Mouse (Mus musculus) thymus, postnatal 10 days (tissue): ENCODE data around the gene Bfar.
"Not testable (repeated sequence)": the region's sequence is repeated elsewhere in the genome, so short reads cannot be mapped to it uniquely, and the experiment has no call there.

ENCODE experiments used
- DNase-seq, 2 experiments: peaks; one replicate each; pipeline ENCODE4 v3.0.0; 2021; ENCODE audit warnings: low spot score in 2 of 2

Gene Bfar

GRCm38 (mm10) chr16:13722937-13723336, 51.3 kb downstream of the Bfar start:
- DNase-seq: peak in 1 of 2 experiments; percentile 13

DNA sequence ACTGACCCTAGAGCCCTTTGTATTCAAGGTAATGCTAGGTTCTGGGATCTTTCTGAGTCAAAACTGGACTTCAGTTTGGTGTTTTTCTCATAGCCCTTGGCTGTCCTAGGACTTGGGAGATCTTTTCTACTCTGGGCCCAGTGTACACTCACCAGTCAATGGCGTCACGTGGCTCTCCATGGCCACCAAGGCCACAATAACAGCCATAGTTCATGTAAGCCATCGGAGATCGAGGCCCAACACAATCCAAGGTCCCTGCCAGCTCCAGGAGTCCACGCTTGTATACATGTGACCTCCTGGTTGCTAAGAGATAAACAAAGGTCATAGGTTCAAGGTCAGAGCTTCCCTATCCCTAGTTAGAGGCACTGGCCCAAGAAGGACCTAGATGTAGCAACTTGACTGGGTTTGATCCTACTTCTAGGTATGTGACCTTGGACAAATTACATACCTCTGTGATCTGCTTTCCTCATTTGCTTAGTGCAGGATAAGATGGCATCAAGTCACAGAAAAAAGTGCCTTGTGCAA, 56.2 kb downstream of the Bfar start:
- DNase-seq: no peak

GRCm38 (mm10) chr16:13729428-13729827, 57.8 kb downstream of the Bfar start:
- DNase-seq: no peak

- DNase-seq: no peak
Measured at GRCm38 (mm10) chr16:13730285-13731255, 58.9 kb downstream of the Bfar start, which contains the start of gene Pla2g10. Gene Pla2g10 (minus strand): TSS chr16:13730983.

DNA sequence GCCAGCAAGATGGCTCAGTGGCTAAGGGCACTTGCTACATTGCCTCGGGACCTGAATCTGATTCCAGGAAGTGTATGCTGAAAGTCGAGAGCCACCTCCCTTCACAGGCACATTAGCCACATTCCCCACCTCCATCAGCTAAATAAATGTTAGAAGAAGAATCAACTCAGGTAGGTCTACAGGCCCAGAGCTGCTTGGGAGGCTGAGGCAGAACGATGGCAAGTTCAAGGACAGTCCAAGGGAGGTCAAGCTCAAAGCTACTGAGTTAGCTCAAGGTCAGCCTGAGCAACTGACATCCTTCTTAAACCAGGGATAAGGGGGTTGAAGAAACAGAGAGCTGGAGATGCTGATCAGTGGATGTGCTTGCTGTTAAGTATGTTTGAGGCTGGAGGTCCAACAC, 61.1 kb downstream of the Bfar start:
- no peak for DNase-seq

DNA sequence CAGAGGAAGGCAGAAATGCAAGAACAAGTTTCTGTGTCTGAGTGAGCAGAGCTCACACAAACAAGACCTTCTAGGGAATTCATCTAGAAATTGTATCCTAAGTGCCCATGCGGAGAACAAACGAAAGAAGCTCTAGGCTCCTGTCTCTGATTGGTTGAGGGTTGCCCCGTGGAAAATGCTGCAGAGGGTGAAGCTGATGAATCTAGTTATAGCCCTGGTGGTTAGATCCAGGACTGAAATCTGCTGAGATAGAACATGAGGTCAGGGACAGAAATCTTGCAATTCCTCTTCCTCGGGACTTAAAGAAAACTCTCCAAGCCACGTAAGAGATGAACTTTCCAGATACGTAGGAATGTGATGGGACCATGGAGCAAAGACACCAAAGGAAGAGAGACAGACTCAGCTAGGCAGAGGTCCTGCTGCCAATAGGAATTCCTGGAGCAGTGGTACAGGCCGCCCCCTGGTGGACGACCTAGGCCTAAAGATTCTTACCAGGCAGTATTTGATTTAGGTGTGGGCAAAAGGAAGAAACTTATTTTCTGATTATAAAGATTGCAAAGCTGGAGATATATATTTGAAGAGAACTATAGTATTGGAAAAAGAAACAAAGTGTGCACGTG, 62.0 kb downstream of the Bfar start:
- DNase-seq: peak; percentile 31 to 72

DNA sequence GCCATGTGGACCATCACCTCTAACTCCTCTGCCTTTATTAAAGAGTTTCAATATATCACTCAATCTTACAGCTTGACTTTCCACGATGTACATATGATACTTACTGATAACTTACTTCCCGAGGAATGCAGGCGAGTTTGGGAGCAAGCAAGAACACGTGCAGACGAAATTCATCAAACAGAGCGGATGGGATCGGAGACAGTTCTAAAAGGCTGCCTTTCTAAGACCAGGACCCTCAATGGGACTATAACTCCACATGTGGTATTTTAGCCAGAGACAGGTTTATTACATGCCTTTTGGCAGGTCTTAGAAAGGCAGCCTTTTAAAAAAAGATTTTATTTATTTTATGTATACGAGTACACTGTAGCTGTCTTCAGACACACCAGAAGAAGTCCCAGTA, 64.3 kb downstream of the Bfar start:
- DNase-seq: no peak

DNA sequence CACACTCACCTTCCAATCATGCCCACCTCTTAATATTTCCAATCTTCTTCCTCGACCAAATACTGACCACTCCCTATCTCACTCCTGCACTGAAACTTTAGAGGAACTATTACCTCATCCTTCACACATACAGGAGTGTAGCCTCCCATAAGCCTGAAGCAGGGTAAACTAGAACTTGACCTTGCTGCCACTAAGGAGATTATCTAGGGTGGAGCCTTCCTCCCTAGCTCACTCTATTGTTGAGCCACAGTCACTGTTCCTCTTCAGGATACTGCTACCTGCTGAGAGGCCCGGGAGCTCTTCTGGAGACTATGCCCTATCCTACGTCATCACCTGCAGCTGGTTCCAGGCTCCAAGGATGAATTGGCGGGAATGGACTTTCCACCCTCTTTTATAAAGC, 67.4 kb downstream of the Bfar start:
- DNase-seq: not testable (repeated sequence)

- no peak for DNase-seq
Measured at GRCm38 (mm10) chr16:13740844-13741243, 69.2 kb downstream of the Bfar start.

DNA sequence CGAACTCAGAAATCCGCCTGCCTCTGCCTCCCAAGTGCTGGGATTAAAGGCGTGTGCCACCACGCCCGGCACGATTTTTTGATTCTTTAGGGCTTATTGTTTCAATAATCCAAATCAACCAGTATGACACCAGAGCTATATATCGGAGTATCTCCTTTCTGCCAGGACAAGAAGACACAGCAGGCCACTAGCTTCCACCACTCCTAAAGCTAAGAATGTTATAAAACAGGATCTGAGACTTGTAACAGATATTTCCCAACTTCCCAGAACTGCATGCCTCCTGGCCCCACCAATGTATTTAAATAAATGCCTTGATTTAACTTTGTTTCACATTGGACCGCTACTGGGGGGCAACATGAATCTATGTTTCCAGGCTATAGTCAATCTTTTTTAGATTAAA, 76.0 kb downstream of the Bfar start:
- no peak for DNase-seq

DNA sequence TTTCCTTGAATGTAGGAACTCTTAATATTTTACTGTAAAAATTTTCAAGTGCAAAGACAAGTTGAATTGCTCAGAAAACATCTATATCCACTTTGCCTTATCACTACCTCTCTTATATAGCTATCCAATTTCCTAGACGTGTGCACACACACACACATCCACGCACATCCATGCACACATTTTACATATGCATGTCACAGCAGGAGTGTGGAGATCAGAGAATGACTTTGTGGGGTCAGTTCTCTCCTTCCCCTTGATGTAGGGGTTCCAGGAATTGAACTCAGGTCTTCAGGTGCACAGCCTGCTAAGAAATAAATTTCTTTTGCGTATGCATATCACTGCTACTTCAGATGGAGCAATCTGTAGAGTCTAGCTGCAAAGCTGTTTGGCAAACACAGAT, 76.5 kb downstream of the Bfar start:
- no peak for DNase-seq

GRCm38 (mm10) chr16:13748813-13749212, 77.2 kb downstream of the Bfar start:
- not testable (repeated sequence) for DNase-seq

- no peak for DNase-seq
Measured at GRCm38 (mm10) chr16:13749306-13749705, 77.6 kb downstream of the Bfar start.

- DNase-seq: no peak
Measured at GRCm38 (mm10) chr16:13749981-13750380, 78.3 kb downstream of the Bfar start.

- DNase-seq: no peak
Measured at GRCm38 (mm10) chr16:13750626-13751025, 79.0 kb downstream of the Bfar start.
